Mouse (Mus musculus) G1E (cell line): ENCODE results near the gene Cdh13.

ENCODE experiments used
- CTCF ChIP-seq: IDR thresholded peaks from 2 replicates; pipeline ENCODE4 v1.5.1; 2012; ENCODE audit warnings: low read depth, low read length, inconsistent platforms, mixed read lengths
- GATA1 ChIP-seq: IDR thresholded peaks from 2 replicates; pipeline ENCODE4 v1.6.1; 2012; ENCODE audit warnings: borderline replicate concordance, low read length, inconsistent platforms, mixed read lengths
- POLR2AphosphoS5 ChIP-seq: IDR thresholded peaks from 2 replicates; pipeline ENCODE4 v1.6.1; 2012; ENCODE audit warnings: low read depth, low read length, inconsistent platforms; ENCODE audit not compliant: insufficient replicate concordance

DNA sequence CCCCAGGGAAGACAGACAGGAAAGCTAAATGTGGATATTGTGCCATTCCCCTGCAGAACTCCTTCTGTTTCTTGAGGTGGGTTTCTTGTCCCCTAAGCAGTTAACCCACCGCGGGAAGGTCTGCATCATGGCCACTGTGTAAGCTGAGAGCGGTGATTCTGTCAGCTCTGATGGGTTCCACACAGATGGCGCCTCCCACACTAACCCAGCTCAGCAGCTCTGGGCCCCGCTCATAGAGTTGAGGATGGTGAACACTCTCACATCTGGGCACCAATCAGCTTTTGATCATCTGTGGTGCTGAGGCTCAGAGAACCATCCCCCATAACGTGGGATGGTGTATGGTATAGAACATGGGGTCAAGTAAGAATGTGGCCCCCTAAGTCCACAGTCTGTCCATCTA lies 735.1 kb downstream of the Cdh13 start:
- no peak for TF ChIP-seq POLR2AphosphoS5
- no peak for TF ChIP-seq CTCF
- no peak for TF ChIP-seq GATA1
